Mouse (Mus musculus): ENCODE measurements around the gene Macrod2. TPM values are rescaled to one million over a fixed set of nuclear protein-coding genes. Genes with fewer than 3 reads are reported as not detected.

Gene Macrod2
- polyA plus RNA-seq (2015; fragmentation: Nextera tagmentation; extraction: Ambion mirVana): 33.4 and 40.0 TPM in 2 replicates

GRCm38 (mm10) chr2:140395179-140395578, at the start of gene Macrod2:
TSS of gene Macrod2 (plus strand) at chr2:140395309.
- Histone ChIP-seq H3K4me3 (replicated peaks) (peak within 1 kb of the TSS; percentile 81), H3K27ac (no peak within 1 kb of the TSS), H3K27me3 (replicated peaks) (no peaks in the 10 kb centered on the region; the same call in 1 of the 2 replicates), H3K9ac (peak within 1 kb of the TSS; percentile 59), H3K4me1 (replicated peaks) (no peaks in the 10 kb centered on the region), H3K9me3 (no peaks in the 10 kb centered on the region), H3K36me3 (no peaks in the 10 kb centered on the region), H3K4me2 (replicated peaks) (peak within 1 kb of the TSS; percentile 95)
- peak; percentile 100 for ATAC-seq
- under 1% methylated on average over 47 of the region's 47 CpGs for WGBS

GRCm38 (mm10) chr2:140359905-140360304, 35.2 kb upstream of the Macrod2 start:
- no peak overlapping the region for H3K4me3 ChIP-seq (replicated peaks)
- no peak overlapping the region for H3K27ac ChIP-seq
- no peak for ATAC-seq
- no peak overlapping the region for H3K4me2 ChIP-seq (replicated peaks)
- H3K9ac ChIP-seq: no peak overlapping the region
- WGBS: 32% methylated on average over 2 of the region's 2 CpGs
- H3K27me3 ChIP-seq (replicated peaks): no peaks in the 10 kb centered on the region
- H3K9me3 ChIP-seq: no peaks in the 10 kb centered on the region
- H3K36me3 ChIP-seq: no peaks in the 10 kb centered on the region
- no peaks in the 10 kb centered on the region for H3K4me1 ChIP-seq (replicated peaks)

- WGBS: 81% methylated on average over 1 of the region's 1 CpGs
- no peak overlapping the region for H3K27ac ChIP-seq
- no peak overlapping the region for H3K4me3 ChIP-seq (replicated peaks)
- H3K9ac ChIP-seq: no peak overlapping the region
- H3K36me3 ChIP-seq: no peaks in the 10 kb centered on the region
- no peaks in the 10 kb centered on the region for H3K4me1 ChIP-seq (replicated peaks)
- no peak for ATAC-seq
- no peak overlapping the region for H3K4me2 ChIP-seq (replicated peaks)
- H3K27me3 ChIP-seq (replicated peaks): no peaks in the 10 kb centered on the region
- H3K9me3 ChIP-seq: no peaks in the 10 kb centered on the region
Observed at GRCm38 (mm10) chr2:140364804-140365203, 30.3 kb upstream of the Macrod2 start.

GRCm38 (mm10) chr2:140389525-140389924, 5.6 kb upstream of the Macrod2 start, which contains the start of gene Sel1l2:
TSS of gene Sel1l2 (minus strand) at chr2:140389706.
- ATAC-seq: no peak
- WGBS: 46% methylated on average over 4 of the region's 4 CpGs

GRCm38 (mm10) chr2:140395744-140396231, 679 bp downstream of the Macrod2 start:
- Histone ChIP-seq H3K4me2 (replicated peaks) (peak overlapping the region; percentile 95), H3K4me1 (replicated peaks) (no peaks in the 10 kb centered on the region), H3K9ac (peak overlapping the region; percentile 59), H3K4me3 (replicated peaks) (peak overlapping the region; percentile 81), H3K27ac (no peak overlapping the region), H3K9me3 (no peaks in the 10 kb centered on the region), H3K27me3 (replicated peaks) (no peaks in the 10 kb centered on the region; the same call in 1 of the 2 replicates), H3K36me3 (no peaks in the 10 kb centered on the region)
- WGBS: under 1% methylated on average over 56 of the region's 58 CpGs
- peak; percentile 81 for ATAC-seq

More at GRCm38 (mm10) chr2:140389525-140389924, 5.6 kb upstream of the Macrod2 start, which contains the start of gene Sel1l2:
- Histone ChIP-seq H3K4me3 (replicated peaks) (no peak within 1 kb of the TSS), H3K9me3 (no peaks in the 10 kb centered on the region), H3K27ac (no peak within 1 kb of the TSS), H3K36me3 (no peaks in the 10 kb centered on the region), H3K27me3 (replicated peaks) (no peaks in the 10 kb centered on the region), H3K9ac (no peak within 1 kb of the TSS), H3K4me1 (replicated peaks) (no peaks in the 10 kb centered on the region), H3K4me2 (replicated peaks) (no peak within 1 kb of the TSS)

- H3K4me1 ChIP-seq (replicated peaks): no peaks in the 10 kb centered on the region
- H3K4me3 ChIP-seq (replicated peaks): no peak overlapping the region
- H3K9ac ChIP-seq: no peak overlapping the region
- no peaks in the 10 kb centered on the region for H3K27me3 ChIP-seq (replicated peaks)
- no peaks in the 10 kb centered on the region for H3K9me3 ChIP-seq
- H3K4me2 ChIP-seq (replicated peaks): no peak overlapping the region
- H3K36me3 ChIP-seq: no peaks in the 10 kb centered on the region
- H3K27ac ChIP-seq: no peak overlapping the region
- no peak for ATAC-seq
Observed at GRCm38 (mm10) chr2:140425844-140426243, 30.7 kb downstream of the Macrod2 start.

- H3K9ac ChIP-seq: no peak overlapping the region
- H3K9me3 ChIP-seq: no peaks in the 10 kb centered on the region
- H3K36me3 ChIP-seq: no peaks in the 10 kb centered on the region
- 0 out of 2 replicates have a peak, but pooled peaks have one; percentile 43 for ATAC-seq
- H3K4me1 ChIP-seq (replicated peaks): no peaks in the 10 kb centered on the region
- no peaks in the 10 kb centered on the region for H3K27me3 ChIP-seq (replicated peaks)
- WGBS: 14% methylated on average over 4 of the region's 4 CpGs
- no peak overlapping the region for H3K27ac ChIP-seq
- H3K4me3 ChIP-seq (replicated peaks): no peak overlapping the region
- no peak overlapping the region for H3K4me2 ChIP-seq (replicated peaks)
Observed at GRCm38 (mm10) chr2:140427283-140427682, 32.2 kb downstream of the Macrod2 start.

GRCm38 (mm10) chr2:140439081-140439480, 44.0 kb downstream of the Macrod2 start:
- WGBS: 66% methylated on average over 4 of the region's 4 CpGs
- Histone ChIP-seq H3K27me3 (replicated peaks) (no peaks in the 10 kb centered on the region), H3K4me1 (replicated peaks) (no peaks in the 10 kb centered on the region), H3K27ac (no peak overlapping the region), H3K36me3 (no peaks in the 10 kb centered on the region), H3K4me2 (replicated peaks) (no peak overlapping the region), H3K9ac (no peak overlapping the region), H3K9me3 (no peaks in the 10 kb centered on the region), H3K4me3 (replicated peaks) (no peak overlapping the region)
- no peak for ATAC-seq

GRCm38 (mm10) chr2:140448636-140449035, 53.5 kb downstream of the Macrod2 start:
- Histone ChIP-seq H3K27ac (no peak overlapping the region), H3K9ac (no peak overlapping the region), H3K36me3 (no peaks in the 10 kb centered on the region), H3K9me3 (no peaks in the 10 kb centered on the region), H3K4me3 (replicated peaks) (no peak overlapping the region), H3K4me2 (replicated peaks) (no peak overlapping the region), H3K27me3 (replicated peaks) (no peaks in the 10 kb centered on the region), H3K4me1 (replicated peaks) (no peaks in the 10 kb centered on the region)
- ATAC-seq: no peak
- 75% methylated on average over 2 of the region's 2 CpGs for WGBS

- 84% methylated on average over 2 of the region's 2 CpGs for WGBS
- no peaks in the 10 kb centered on the region for H3K9me3 ChIP-seq
- no peaks in the 10 kb centered on the region for H3K36me3 ChIP-seq
- H3K27ac ChIP-seq: no peak overlapping the region
- no peaks in the 10 kb centered on the region for H3K27me3 ChIP-seq (replicated peaks)
- H3K4me1 ChIP-seq (replicated peaks): no peaks in the 10 kb centered on the region
- ATAC-seq: no peak
- no peak overlapping the region for H3K4me3 ChIP-seq (replicated peaks)
- no peak overlapping the region for H3K4me2 ChIP-seq (replicated peaks)
- H3K9ac ChIP-seq: no peak overlapping the region
Observed at GRCm38 (mm10) chr2:140475770-140476169, 80.7 kb downstream of the Macrod2 start.

GRCm38 (mm10) chr2:140476891-140477290, 81.8 kb downstream of the Macrod2 start:
- 82% methylated on average over 4 of the region's 4 CpGs for WGBS
- Histone ChIP-seq H3K27ac (no peak overlapping the region), H3K4me1 (replicated peaks) (no peaks in the 10 kb centered on the region), H3K9ac (no peak overlapping the region), H3K4me2 (replicated peaks) (no peak overlapping the region), H3K9me3 (no peaks in the 10 kb centered on the region), H3K27me3 (replicated peaks) (no peaks in the 10 kb centered on the region), H3K36me3 (no peaks in the 10 kb centered on the region), H3K4me3 (replicated peaks) (no peak overlapping the region)
- no peak for ATAC-seq

- no peak for ATAC-seq
- 81% methylated on average over 2 of the region's 2 CpGs for WGBS
Observed at GRCm38 (mm10) chr2:140482604-140483003, 87.5 kb downstream of the Macrod2 start.

GRCm38 (mm10) chr2:140497688-140498087, 102.6 kb downstream of the Macrod2 start:
- no peaks in the 10 kb centered on the region for H3K27me3 ChIP-seq (replicated peaks)
- no peaks in the 10 kb centered on the region for H3K9me3 ChIP-seq
- no peaks in the 10 kb centered on the region for H3K4me1 ChIP-seq (replicated peaks)
- no peaks in the 10 kb centered on the region for H3K36me3 ChIP-seq
- H3K4me2 ChIP-seq (replicated peaks): no peak overlapping the region
- H3K4me3 ChIP-seq (replicated peaks): no peak overlapping the region
- no peak for ATAC-seq
- no peak overlapping the region for H3K27ac ChIP-seq
- no peak overlapping the region for H3K9ac ChIP-seq
- WGBS: 54% methylated on average over 3 of the region's 3 CpGs

More at GRCm38 (mm10) chr2:140482604-140483003, 87.5 kb downstream of the Macrod2 start:
- no peak overlapping the region for H3K4me3 ChIP-seq (replicated peaks)
- H3K27ac ChIP-seq: no peak overlapping the region
- H3K4me2 ChIP-seq (replicated peaks): no peak overlapping the region
- H3K4me1 ChIP-seq (replicated peaks): no peaks in the 10 kb centered on the region
- no peak overlapping the region for H3K9ac ChIP-seq
- no peaks in the 10 kb centered on the region for H3K27me3 ChIP-seq (replicated peaks)
- H3K9me3 ChIP-seq: no peaks in the 10 kb centered on the region
- no peaks in the 10 kb centered on the region for H3K36me3 ChIP-seq

Measured in intestine, embryonic 15.5 days (tissue).